Mouse (Mus musculus) embryo, embryonic 11 days (tissue): ENCODE data around the gene Efcab5.

Experiments
- DNase-seq: peaks from one replicate; pipeline ENCODE4 v3.0.0-alpha.2; 2015

Efcab5 gene

GRCm38 (mm10) chr11:77188868-77189267, at the start of gene Efcab5:
Gene Efcab5 (minus strand): TSS chr11:77188968.
- DNase-seq = no peak

GRCm38 (mm10) chr11:77235267-77235666, 46.5 kb upstream of the Efcab5 start:
- no peak for DNase-seq

GRCm38 (mm10) chr11:77231514-77231913, 42.7 kb upstream of the Efcab5 start:
- DNase-seq = no peak

GRCm38 (mm10) chr11:77230765-77231164, 42.0 kb upstream of the Efcab5 start:
- no peak for DNase-seq

GRCm38 (mm10) chr11:77216761-77217130, 28.0 kb upstream of the Efcab5 start:
- DNase-seq = peak; percentile 32

- DNase-seq = peak; percentile 97
Measured at GRCm38 (mm10) chr11:77215951-77216760, 27.4 kb upstream of the Efcab5 start, which contains the start of gene Ssh2. Gene Ssh2 (plus strand): TSS chr11:77216287.

GRCm38 (mm10) chr11:77215483-77215882, 26.7 kb upstream of the Efcab5 start:
- no peak for DNase-seq

GRCm38 (mm10) chr11:77214755-77215154, 26.0 kb upstream of the Efcab5 start:
- peak; percentile 83 for DNase-seq

GRCm38 (mm10) chr11:77214142-77214692, 25.4 kb upstream of the Efcab5 start:
- DNase-seq = no peak

- no peak for DNase-seq
Measured at GRCm38 (mm10) chr11:77200703-77201102, 11.9 kb upstream of the Efcab5 start.

- no peak for DNase-seq
Measured at GRCm38 (mm10) chr11:77199636-77200035, 10.9 kb upstream of the Efcab5 start.

GRCm38 (mm10) chr11:77196181-77197143, 7.7 kb upstream of the Efcab5 start:
- DNase-seq = no peak

GRCm38 (mm10) chr11:77195360-77196109, 6.8 kb upstream of the Efcab5 start:
- no peak for DNase-seq

- no peak for DNase-seq
Measured at GRCm38 (mm10) chr11:77194762-77195161, 6.0 kb upstream of the Efcab5 start.

- DNase-seq = peak; percentile 59
Measured at GRCm38 (mm10) chr11:77193941-77194553, 5.3 kb upstream of the Efcab5 start.

- no peak for DNase-seq
Measured at GRCm38 (mm10) chr11:77193410-77193809, 4.6 kb upstream of the Efcab5 start.

GRCm38 (mm10) chr11:77184926-77185325, 3.8 kb downstream of the Efcab5 start:
- DNase-seq = no peak

- DNase-seq = no peak
Measured at GRCm38 (mm10) chr11:77182616-77183015, 6.2 kb downstream of the Efcab5 start.

- no peak for DNase-seq
Measured at GRCm38 (mm10) chr11:77182041-77182440, 6.7 kb downstream of the Efcab5 start.

GRCm38 (mm10) chr11:77181528-77181927, 7.2 kb downstream of the Efcab5 start:
- no peak for DNase-seq

- no peak for DNase-seq
Measured at GRCm38 (mm10) chr11:77180886-77181285, 7.9 kb downstream of the Efcab5 start.

GRCm38 (mm10) chr11:77179771-77180170, 9.0 kb downstream of the Efcab5 start:
- DNase-seq = no peak
